Mouse (Mus musculus): Measurements from ENCODE around the gene 1700129C05Rik.

1700129C05Rik gene

DNA sequence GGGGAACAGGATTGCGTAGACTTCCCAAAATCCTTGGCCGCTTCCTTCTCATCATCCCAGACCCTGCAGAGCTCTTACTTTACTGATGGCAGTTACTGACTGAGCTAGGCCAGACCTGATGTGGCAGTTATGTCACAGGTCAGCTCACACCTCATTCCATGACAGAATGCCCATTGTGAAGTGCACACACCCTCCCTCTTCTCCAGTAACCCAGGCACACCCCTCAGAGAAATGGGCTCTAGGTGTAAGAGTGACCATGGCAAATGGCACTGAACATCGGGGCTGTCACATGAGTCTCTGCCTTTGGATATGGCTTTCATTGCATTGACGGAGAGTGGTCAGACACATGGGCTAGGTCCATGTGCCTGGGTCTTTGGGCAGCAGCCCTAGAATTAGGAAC is at the start of gene 1700129C05Rik:
TSS of gene 1700129C05Rik (minus strand) at position 101 of the 400 bp plus-strand sequence.
- no peak for ATAC-seq (ENCODE audit: low TSS enrichment)

DNA sequence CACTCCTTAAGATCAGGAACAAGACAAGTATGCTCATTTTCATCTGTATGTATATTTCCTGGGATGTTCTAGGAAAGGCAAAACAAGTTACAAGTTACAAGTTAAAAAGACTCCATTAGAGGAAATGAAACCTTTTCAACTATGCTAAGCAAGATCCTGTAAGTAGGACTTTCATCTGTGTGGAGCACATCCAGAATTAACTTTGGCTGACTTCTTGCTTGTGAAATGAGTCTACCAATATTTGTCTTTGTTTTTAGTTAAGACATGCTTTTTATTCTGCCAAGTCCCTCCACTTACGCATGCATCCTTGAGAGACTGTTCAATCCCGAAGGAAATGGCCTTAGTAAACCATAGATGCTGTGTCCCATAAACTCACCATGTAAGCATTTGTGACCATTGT is 43.4 kb upstream of the 1700129C05Rik start:
- ATAC-seq (ENCODE audit: low TSS enrichment), result no peak

DNA sequence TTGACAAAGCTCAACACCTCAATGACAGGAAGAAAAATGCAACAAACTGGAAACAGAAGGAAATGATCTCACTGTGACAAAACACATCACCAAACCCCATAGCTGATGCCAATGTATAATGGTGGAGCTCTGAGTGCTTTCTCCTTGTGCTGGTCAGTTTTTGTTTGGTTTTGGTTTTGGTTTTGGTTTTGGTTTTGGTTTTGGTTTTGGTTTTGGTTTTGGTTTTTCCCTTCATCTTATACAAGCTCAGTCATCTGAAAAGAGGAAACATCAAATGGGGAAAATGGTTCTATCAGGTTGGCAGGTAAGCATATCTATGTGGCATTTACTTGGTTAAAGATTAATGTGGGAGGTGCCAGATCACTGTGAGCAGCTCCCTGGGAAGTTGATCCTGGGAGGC is 42.8 kb upstream of the 1700129C05Rik start:
- ATAC-seq (ENCODE audit: low TSS enrichment), result no peak

DNA sequence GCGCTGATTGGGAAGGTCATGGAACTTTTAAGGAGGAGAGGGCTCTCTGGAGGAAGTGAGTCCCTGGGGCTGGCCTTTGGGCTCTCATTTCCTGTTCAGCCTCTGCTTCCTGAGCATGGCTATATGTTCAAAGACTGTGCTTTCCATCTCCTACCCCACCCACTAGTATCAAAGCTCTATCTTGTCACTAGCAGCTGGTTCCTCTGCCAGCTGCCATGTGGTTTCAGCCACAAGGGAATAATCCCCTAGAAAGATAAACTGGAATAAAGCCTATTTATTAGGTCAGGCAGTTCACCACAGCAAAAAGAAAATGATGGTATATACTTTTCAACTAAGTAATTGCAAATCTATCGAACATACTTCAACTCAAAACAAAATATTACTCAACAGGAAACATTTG is 40.0 kb upstream of the 1700129C05Rik start:
- ATAC-seq (ENCODE audit: low TSS enrichment), result no peak

DNA sequence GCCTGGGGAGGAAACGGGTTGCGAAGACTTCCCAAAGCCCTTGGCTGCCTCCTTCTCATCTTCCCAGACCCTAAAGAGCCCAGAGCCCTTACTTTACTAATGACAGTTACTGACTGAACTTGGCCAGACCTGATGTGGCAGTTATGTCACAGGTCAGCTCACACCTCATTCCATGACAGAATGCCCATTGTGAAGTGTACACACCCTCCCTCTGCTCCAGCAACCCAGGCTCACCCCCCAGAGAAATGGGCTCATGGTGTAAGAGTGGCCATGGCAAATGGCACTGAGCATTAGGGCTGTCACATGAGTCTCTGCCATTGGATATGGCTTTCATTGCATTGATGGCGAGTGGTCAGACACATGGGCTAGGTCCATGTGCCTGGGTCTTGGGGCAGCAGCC is 36.0 kb upstream of the 1700129C05Rik start, which contains the start of gene Gm5142:
TSS of gene Gm5142 (minus strand) at position 101 of the 400 bp plus-strand sequence.
- ATAC-seq (ENCODE audit: low TSS enrichment), result no peak

DNA sequence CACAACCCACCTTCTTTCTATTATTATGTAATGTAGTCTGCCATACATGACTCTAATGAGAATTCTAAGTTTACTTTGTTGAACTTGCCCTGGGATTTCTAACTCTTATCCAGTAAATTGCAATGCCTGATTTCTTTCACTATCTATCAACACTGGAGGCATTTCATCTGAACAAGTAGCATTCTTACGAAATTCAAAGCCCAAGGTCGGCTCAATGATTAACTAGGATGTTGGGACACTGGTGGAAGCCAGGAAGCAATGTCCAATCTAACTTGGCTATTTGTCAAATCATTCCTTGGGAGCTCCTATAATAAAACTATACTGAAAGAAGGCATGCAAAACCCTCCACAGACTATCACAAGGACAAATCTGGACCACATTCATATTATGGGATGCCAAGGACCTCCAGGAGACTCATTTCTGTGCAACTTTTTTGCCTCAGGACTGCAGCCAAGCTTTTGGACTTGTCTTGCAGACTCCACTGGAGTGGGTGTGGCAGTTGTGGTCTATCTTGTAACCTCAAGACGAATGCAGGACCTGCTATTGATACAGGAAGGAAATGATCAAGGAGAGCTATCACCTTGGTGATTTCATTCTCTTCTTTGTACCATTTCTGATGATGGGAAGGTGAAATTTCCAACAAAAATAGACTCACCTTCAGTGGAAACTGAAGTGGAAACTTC is 14.5 kb upstream of the 1700129C05Rik start:
- ATAC-seq (ENCODE audit: low TSS enrichment), result no peak

DNA sequence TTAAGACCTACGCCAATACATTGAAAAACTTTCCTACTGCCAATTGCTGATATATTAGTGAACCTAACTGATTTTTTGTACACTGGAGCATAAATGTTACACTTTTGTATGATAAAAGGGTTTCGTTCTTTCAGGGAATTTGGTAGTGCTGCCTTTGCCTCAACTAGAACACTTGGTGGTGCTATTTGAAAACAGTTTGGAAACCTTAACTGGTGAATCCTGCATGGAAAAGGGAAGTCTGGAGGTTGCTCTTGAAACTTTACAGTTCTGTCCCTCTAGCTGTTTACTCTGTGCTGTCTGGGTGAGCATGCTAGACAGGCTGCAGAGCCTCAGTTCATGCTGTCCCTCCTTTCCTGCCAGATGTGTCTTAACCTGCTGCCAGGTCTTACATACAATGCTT is 12.9 kb upstream of the 1700129C05Rik start:
- ATAC-seq (ENCODE audit: low TSS enrichment), result peak; percentile 88

DNA sequence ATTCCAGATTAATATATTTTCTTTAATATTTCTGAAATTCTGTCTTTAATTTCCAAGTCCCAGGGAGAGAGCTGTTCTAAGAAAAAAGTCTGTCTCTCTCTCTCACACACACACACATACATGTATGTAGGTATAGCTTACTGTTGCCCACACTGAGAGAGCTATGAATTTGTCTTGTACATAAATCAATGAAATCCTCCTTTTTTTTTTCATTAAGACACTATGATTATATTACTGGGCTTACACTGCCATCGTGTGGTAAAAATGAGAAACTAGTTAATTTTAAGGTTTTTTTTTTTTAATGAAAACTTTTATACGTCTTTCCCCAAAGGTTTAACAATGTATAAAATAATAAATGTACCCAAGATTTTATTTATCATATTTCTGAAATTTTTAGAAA is 28.4 kb downstream of the 1700129C05Rik start:
- no peak for ATAC-seq (ENCODE audit: low TSS enrichment)

DNA sequence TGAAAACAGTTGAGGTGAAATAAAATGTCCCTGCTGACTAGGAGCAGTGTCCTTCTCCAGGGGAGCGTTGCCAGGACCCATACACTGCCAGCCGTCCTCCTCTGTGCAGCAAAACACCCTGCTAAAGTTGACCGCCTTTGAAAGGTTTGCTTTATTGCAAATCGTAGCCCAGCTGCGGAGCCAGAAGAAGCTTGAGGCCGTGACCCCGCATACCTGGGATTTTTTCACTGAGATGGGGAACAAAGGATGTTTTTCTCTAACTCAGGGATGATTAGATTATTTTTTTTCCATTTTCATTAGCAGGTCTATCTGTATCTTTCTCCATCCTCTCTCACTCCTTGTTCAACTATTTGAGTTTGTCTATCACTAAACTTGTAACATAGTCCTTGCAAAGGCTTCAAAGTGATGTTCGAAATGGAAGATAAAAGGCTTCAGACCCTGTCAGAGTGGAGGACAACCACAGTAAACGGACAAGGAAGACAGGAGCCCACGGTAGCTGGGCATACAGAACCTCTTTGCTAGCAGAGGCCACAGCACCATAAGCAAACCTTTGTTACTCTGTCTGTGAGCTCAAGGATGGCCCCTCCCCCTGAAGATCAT is 38.6 kb downstream of the 1700129C05Rik start:
- ATAC-seq (ENCODE audit: low TSS enrichment), result no peak

DNA sequence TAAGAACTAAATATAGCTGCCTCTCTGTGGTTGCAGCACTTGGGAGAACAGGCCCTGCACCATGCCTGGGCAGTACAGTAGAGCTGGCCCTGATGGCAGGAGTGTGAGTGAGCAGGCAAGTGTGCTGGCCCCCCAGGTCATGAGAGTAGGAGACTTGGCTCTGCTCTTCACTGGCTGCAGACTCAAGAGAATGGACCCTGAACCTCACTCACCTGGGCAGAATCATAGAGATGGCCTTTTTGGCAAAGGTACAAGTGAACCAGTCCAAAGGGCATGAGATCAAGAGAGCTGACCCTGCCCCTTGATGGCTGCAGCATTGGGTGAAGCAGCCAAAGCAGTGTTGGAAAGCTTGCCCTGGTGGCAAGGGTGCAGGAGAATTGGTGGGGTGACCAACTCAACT is 49.1 kb downstream of the 1700129C05Rik start:
- ATAC-seq (ENCODE audit: low TSS enrichment), result no peak

DNA sequence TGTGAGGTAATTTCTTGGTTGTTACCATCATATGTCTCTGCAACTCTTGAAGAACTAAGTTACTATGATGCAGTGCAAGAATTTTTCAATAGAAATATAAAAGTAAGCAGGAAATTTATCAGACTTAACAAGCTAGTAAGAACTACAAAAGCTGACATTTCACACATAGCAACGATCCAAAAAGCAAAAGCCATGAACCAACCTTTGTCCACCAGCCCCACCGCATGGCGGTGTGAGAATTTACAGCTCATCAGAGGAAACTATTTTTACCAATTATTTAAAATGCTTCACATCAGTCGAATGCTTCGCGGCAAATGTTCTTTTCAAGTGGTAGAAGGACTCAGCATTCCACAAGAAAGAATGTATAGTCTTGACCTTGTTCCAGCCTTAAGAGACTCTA is 58.3 kb downstream of the 1700129C05Rik start:
- peak; percentile 72; the same call in 1 of the 2 replicates for ATAC-seq (ENCODE audit: low TSS enrichment)

All from frontal cortex, adult (tissue).